Mouse (Mus musculus): ENCODE results near the gene Pde4d. TPM values are rescaled to one million over a fixed set of nuclear protein-coding genes. Genes with fewer than 3 reads are reported as not detected.

The Pde4d gene
- polyA plus RNA-seq, 1 experiment from 2014 or later: 20.5 TPM

DNA sequence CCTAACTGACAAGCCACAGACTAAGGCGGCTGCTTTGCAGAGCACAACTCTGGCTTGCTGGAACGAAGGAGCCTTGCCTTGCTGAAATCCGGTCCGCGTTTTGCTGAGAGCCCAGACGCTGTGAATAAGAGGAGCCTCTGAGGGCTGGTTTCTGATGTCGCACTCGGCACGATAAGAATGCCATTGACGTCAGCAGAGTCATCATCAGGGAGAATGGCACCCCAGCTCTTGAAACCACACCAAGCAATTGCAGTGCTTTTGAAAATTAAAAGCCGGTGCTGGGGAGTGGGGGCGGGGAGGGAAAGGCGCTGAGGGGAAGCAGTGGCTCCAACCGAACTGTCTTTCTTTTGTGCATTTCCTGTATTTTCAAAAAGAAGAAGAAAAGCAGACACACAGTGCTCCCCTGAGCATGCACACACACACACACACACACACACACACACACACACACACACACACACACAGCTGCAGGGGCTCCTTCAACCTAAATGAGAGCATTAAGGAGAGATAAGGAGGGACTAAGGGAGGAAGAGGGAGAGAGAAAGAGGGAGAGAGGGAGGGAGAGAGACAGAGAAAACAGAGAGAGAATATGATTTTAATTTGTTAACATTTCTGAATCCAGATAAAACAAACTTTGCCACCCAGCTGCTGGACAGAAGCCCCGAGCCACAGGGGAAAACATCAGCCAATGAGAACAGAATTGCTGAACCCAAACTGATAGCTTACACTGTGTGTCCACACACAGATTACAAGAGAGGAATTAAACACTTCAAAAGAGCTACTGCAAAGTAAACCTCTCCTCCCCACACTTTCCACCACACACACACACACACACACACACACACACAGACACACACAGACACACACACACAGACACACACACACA is 1372.9 kb downstream of the Pde4d start:
- no peaks in the 10 kb centered on the region for H3K36me3 ChIP-seq (ENCODE audit: control insufficient read depth, insufficient read depth)
- ATAC-seq: peak; percentile 97
- 0% methylated on average over 15 of the region's 15 CpGs for WGBS
- H3K4me2 ChIP-seq (ENCODE audit: low read length): peak overlapping the region; percentile 59
- peaks cover 29% of the 10 kb centered on the region for H3K4me1 ChIP-seq (replicated peaks; ENCODE audit: control insufficient read depth, insufficient read depth, low read length)
- peak overlapping the region; percentile 41 for H3K4me3 ChIP-seq (replicated peaks; ENCODE audit: low read length)
- peak overlapping the region; percentile 57 for H3K9ac ChIP-seq (replicated peaks; ENCODE audit: low read depth, low read length)
- peak overlapping the region; percentile 96 for H3K27ac ChIP-seq (ENCODE audit: low read length)
- no peaks in the 10 kb centered on the region for H3K9me3 ChIP-seq (ENCODE audit: control insufficient read depth, low read length)
- H3K27me3 ChIP-seq (replicated peaks; ENCODE audit: control insufficient read depth, insufficient read depth, low read length): no peaks in the 10 kb centered on the region

DNA sequence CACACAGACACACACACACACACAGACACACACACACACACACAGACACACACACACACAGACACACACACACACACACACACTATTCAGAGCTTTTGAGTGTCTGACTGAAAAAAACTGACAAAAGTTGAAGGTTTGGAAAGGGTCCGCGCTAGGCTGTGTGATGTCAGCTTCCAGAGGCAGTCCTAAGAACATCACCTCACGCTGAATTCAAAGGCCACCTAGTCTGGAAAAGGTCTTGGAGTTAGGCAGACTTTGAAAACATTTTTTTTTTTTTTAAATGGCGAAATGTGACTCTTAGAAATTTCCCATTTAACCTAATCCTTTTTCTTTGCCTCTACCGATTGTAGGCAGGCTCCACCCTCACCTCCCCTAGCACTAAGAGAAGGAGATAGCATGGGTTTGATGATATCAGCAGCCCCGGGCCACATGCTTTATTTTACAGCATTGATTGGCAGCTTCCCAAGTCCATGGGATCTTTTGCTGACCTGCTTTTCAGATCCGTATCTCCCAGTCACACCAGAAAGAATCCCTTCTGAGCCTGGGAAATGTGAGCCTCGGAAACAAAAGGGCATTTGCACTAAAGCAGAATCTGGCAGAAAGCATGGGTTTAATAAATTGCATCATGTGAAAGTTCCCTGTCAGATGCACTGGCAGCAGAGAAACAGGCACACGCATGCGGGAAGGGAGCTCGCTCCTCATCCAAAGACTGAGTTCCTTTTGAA is 1373.7 kb downstream of the Pde4d start:
- Histone ChIP-seq H3K9ac (replicated peaks; ENCODE audit: low read depth, low read length) (peak overlapping the region; percentile 39), H3K27ac (ENCODE audit: low read length) (peak overlapping the region; percentile 96), H3K36me3 (ENCODE audit: control insufficient read depth, insufficient read depth) (no peaks in the 10 kb centered on the region), H3K9me3 (ENCODE audit: control insufficient read depth, low read length) (no peaks in the 10 kb centered on the region), H3K27me3 (replicated peaks; ENCODE audit: control insufficient read depth, insufficient read depth, low read length) (no peaks in the 10 kb centered on the region), H3K4me3 (replicated peaks; ENCODE audit: low read length) (peak overlapping the region; percentile 26), H3K4me2 (ENCODE audit: low read length) (peak overlapping the region; percentile 59), H3K4me1 (replicated peaks; ENCODE audit: control insufficient read depth, insufficient read depth, low read length) (peaks cover 29% of the 10 kb centered on the region)
- ATAC-seq: peak; percentile 5; the same call in 1 of the 2 replicates
- 2% methylated on average over 11 of the region's 11 CpGs for WGBS

DNA sequence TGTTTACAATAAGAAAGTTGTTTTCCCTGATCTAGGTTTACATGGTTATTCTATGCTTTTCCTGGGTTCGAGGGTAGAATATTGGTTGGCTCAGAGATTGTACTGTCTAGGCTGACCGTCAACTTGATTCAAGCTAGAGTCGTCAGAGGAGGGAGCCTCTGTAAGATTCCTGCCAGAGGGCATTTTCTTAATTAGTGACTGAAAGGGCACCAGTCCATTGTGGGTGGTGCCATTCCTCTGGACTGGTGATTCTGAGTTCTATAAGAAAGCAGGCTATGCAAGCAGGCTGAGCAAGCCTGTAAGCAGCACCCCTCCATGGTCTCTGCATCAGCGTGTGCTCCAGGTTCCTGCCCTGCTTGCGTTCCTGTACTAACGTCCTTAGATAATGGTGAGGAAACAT is 1376.1 kb downstream of the Pde4d start:
- no peaks in the 10 kb centered on the region for H3K36me3 ChIP-seq (ENCODE audit: control insufficient read depth, insufficient read depth)
- no peak overlapping the region for H3K4me3 ChIP-seq (replicated peaks; ENCODE audit: low read length)
- WGBS: 76% methylated on average over 6 of the region's 6 CpGs
- H3K9ac ChIP-seq (replicated peaks; ENCODE audit: low read depth, low read length): no peak overlapping the region
- no peak for ATAC-seq
- no peak overlapping the region for H3K4me2 ChIP-seq (ENCODE audit: low read length)
- H3K27ac ChIP-seq (ENCODE audit: low read length): no peak overlapping the region
- H3K4me1 ChIP-seq (replicated peaks; ENCODE audit: control insufficient read depth, insufficient read depth, low read length): peaks cover 29% of the 10 kb centered on the region
- no peaks in the 10 kb centered on the region for H3K9me3 ChIP-seq (ENCODE audit: control insufficient read depth, low read length)
- no peaks in the 10 kb centered on the region for H3K27me3 ChIP-seq (replicated peaks; ENCODE audit: control insufficient read depth, insufficient read depth, low read length)

DNA sequence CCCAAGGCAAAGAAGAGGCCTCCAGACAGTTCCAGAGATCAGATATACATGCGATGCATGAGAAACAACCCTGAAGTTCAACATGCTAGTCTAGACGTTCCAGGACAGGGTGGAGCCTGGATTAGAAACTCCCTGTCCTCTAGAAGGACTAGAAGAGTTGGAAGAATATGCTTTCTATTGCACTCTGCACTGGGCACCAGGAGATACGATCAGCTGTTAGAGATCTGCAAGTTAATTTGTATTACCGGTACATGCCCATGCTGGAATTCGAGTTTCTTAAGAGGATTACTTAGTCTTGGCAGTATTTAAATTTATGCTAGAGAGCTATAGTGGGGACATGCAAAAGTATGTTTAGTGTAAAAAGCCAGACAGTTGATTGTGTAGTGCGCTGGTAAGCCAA is 1377.6 kb downstream of the Pde4d start:
- Histone ChIP-seq H3K4me1 (replicated peaks; ENCODE audit: control insufficient read depth, insufficient read depth, low read length) (peaks cover 19% of the 10 kb centered on the region), H3K4me2 (ENCODE audit: low read length) (no peak overlapping the region), H3K4me3 (replicated peaks; ENCODE audit: low read length) (no peak overlapping the region), H3K27ac (ENCODE audit: low read length) (no peak overlapping the region), H3K36me3 (ENCODE audit: control insufficient read depth, insufficient read depth) (no peaks in the 10 kb centered on the region), H3K27me3 (replicated peaks; ENCODE audit: control insufficient read depth, insufficient read depth, low read length) (no peaks in the 10 kb centered on the region), H3K9me3 (ENCODE audit: control insufficient read depth, low read length) (no peaks in the 10 kb centered on the region), H3K9ac (replicated peaks; ENCODE audit: low read depth, low read length) (no peak overlapping the region)
- 83% methylated on average over 6 of the region's 6 CpGs for WGBS
- no peak for ATAC-seq

DNA sequence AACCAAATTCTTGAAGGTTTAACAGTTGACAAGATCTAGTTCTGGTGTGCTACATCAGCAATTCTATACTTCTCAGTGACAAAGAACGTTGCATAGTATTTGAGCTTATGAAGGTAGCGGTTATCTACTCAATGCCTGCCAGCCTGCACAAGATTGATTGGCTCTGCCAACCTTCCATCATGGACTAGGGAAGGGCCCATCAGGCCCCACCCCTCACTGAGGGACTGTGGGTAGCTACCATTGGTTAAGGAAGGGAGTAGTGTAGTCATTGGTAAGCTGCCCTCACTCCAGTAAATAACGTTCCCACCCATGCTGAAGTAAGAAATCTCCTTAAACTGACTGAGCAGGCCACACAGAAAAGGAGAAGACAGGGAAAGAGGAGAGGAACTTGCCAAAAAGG is 1378.2 kb downstream of the Pde4d start:
- H3K4me1 ChIP-seq (replicated peaks; ENCODE audit: control insufficient read depth, insufficient read depth, low read length): peaks cover 17% of the 10 kb centered on the region
- ATAC-seq: no peak

DNA sequence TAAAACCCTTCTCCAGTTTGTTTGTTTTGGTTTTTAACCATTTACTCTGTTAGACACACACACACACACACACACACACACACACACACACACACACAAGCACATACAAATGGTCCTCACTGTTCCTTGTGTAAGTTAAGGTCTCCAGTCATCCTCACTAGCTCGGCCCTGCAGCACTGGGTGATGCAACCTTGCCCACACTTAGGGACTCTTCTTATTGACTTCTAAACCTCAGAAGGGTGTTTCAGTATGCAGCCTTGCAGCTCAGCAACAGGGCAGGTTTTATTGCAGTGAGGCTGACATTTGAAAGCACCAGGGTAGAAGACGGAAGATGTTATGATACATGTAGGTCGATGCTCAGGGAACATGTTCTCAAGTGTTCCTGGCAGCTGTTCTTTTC is 1379.7 kb downstream of the Pde4d start:
- no peaks in the 10 kb centered on the region for H3K27me3 ChIP-seq (replicated peaks; ENCODE audit: control insufficient read depth, insufficient read depth, low read length)
- H3K9me3 ChIP-seq (ENCODE audit: control insufficient read depth, low read length): no peaks in the 10 kb centered on the region
- ATAC-seq: no peak
- H3K4me1 ChIP-seq (replicated peaks; ENCODE audit: control insufficient read depth, insufficient read depth, low read length): peaks cover 3% of the 10 kb centered on the region
- H3K9ac ChIP-seq (replicated peaks; ENCODE audit: low read depth, low read length): no peak overlapping the region
- H3K4me2 ChIP-seq (ENCODE audit: low read length): no peak overlapping the region
- WGBS: 77% methylated on average over 3 of the region's 3 CpGs
- H3K4me3 ChIP-seq (replicated peaks; ENCODE audit: low read length): no peak overlapping the region
- no peaks in the 10 kb centered on the region for H3K36me3 ChIP-seq (ENCODE audit: control insufficient read depth, insufficient read depth)
- H3K27ac ChIP-seq (ENCODE audit: low read length): no peak overlapping the region

More for the DNA sequence above, 1378.2 kb downstream of the Pde4d start:
- Histone ChIP-seq H3K27ac (ENCODE audit: low read length) (no peak overlapping the region), H3K4me3 (replicated peaks; ENCODE audit: low read length) (no peak overlapping the region), H3K27me3 (replicated peaks; ENCODE audit: control insufficient read depth, insufficient read depth, low read length) (no peaks in the 10 kb centered on the region), H3K4me2 (ENCODE audit: low read length) (no peak overlapping the region), H3K9ac (replicated peaks; ENCODE audit: low read depth, low read length) (no peak overlapping the region), H3K36me3 (ENCODE audit: control insufficient read depth, insufficient read depth) (no peaks in the 10 kb centered on the region), H3K9me3 (ENCODE audit: control insufficient read depth, low read length) (no peaks in the 10 kb centered on the region)
- 87% methylated on average over 3 of the region's 3 CpGs for WGBS

DNA sequence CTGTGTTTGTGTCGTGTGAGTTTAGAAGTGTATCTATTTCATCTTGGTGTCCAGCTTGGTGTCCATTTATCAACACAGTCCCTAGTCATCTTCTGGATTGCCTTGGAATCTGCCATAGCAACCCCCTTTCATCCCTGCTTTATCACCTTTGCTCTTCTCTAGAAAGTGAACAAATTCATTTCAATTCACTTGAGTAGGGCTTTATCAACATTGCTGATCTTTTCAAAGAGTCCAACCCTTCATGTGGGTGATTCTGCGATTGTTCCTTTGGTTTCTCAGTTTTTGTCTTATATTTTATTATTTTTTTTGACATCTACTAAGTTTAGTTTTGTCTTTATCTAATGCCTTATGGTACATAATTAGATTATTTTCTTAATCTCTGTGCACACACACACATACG is 1385.2 kb downstream of the Pde4d start:
- ATAC-seq: no peak
- H3K9me3 ChIP-seq (ENCODE audit: control insufficient read depth, low read length): no peaks in the 10 kb centered on the region
- H3K4me3 ChIP-seq (replicated peaks; ENCODE audit: low read length): no peak overlapping the region
- no peak overlapping the region for H3K9ac ChIP-seq (replicated peaks; ENCODE audit: low read depth, low read length)
- H3K27me3 ChIP-seq (replicated peaks; ENCODE audit: control insufficient read depth, insufficient read depth, low read length): no peaks in the 10 kb centered on the region
- H3K4me1 ChIP-seq (replicated peaks; ENCODE audit: control insufficient read depth, insufficient read depth, low read length): no peaks in the 10 kb centered on the region
- no peak overlapping the region for H3K27ac ChIP-seq (ENCODE audit: low read length)
- H3K36me3 ChIP-seq (ENCODE audit: control insufficient read depth, insufficient read depth): no peaks in the 10 kb centered on the region
- no peak overlapping the region for H3K4me2 ChIP-seq (ENCODE audit: low read length)
- 94% methylated on average over 3 of the region's 3 CpGs for WGBS

DNA sequence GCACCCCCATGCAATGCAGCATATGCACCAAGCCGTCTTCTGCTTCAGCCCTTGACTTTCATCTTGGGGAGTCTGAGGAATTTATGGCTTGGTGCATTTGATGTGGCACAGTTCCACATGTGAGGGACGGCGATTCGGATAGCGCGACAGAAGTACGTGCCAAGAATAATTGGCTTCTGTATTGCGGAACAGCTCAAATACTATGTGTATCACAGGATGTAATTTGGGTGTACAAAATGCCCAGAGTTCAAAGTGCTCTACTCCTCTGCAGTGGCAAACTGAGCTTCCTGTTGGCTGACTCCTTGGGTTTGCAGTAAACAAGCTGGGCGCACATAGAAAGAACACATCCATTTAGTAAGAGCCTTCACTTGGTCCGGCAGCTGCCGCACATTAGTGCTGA is 1387.7 kb downstream of the Pde4d start:
- Histone ChIP-seq H3K4me1 (replicated peaks; ENCODE audit: control insufficient read depth, insufficient read depth, low read length) (no peaks in the 10 kb centered on the region), H3K4me3 (replicated peaks; ENCODE audit: low read length) (no peak overlapping the region), H3K9ac (replicated peaks; ENCODE audit: low read depth, low read length) (no peak overlapping the region), H3K9me3 (ENCODE audit: control insufficient read depth, low read length) (no peaks in the 10 kb centered on the region), H3K27me3 (replicated peaks; ENCODE audit: control insufficient read depth, insufficient read depth, low read length) (no peaks in the 10 kb centered on the region), H3K27ac (ENCODE audit: low read length) (no peak overlapping the region), H3K4me2 (ENCODE audit: low read length) (no peak overlapping the region), H3K36me3 (ENCODE audit: control insufficient read depth, insufficient read depth) (no peaks in the 10 kb centered on the region)
- WGBS: 79% methylated on average over 11 of the region's 11 CpGs
- no peak for ATAC-seq

DNA sequence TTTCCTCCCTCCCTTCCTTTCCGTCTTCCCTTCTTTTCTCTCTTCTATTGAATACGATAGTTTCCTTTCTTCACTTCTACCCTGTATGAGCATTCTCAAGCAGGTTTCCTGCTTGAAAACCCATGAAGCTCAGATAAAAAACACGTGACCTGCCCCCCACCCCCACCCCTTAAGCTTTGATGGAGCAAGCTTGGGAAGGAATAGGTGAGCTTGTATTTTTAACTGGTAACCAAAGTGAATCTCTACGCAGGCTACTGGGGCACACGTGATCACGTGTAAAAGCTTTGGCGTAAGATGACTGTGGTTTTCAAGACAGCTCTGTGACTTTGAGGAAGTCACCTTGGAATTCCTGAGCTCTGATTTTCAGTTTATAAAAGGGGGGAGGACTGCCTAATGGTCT is 1388.2 kb downstream of the Pde4d start:
- ATAC-seq: no peak
- Histone ChIP-seq H3K27me3 (replicated peaks; ENCODE audit: control insufficient read depth, insufficient read depth, low read length) (no peaks in the 10 kb centered on the region), H3K4me1 (replicated peaks; ENCODE audit: control insufficient read depth, insufficient read depth, low read length) (no peaks in the 10 kb centered on the region), H3K36me3 (ENCODE audit: control insufficient read depth, insufficient read depth) (no peaks in the 10 kb centered on the region), H3K27ac (ENCODE audit: low read length) (no peak overlapping the region), H3K4me3 (replicated peaks; ENCODE audit: low read length) (no peak overlapping the region), H3K4me2 (ENCODE audit: low read length) (no peak overlapping the region), H3K9ac (replicated peaks; ENCODE audit: low read depth, low read length) (no peak overlapping the region), H3K9me3 (ENCODE audit: control insufficient read depth, low read length) (no peaks in the 10 kb centered on the region)
- WGBS: 93% methylated on average over 7 of the region's 7 CpGs

Measured in forebrain, embryonic 16.5 days (tissue).